Mouse (Mus musculus) lung, postnatal 14 days (tissue): ENCODE measurements around the gene Esrrb.

Experiments
- DNase-seq: peaks from one replicate; pipeline ENCODE4 v3.0.0; 2021

The Esrrb gene

GRCm38 (mm10) chr12:86360696-86361631 lies at the start of gene Esrrb:
Gene Esrrb (plus strand): TSS chr12:86361117.
- DNase-seq, result no peak

- DNase-seq, result no peak
These were observed 40.3 kb upstream of the Esrrb start for GRCm38 (mm10) chr12:86320629-86321028.

- DNase-seq, result no peak
These were observed 36.6 kb upstream of the Esrrb start for GRCm38 (mm10) chr12:86324297-86324696.

GRCm38 (mm10) chr12:86329813-86330212 lies 31.1 kb upstream of the Esrrb start:
- DNase-seq, result no peak

GRCm38 (mm10) chr12:86330684-86331083 lies 30.2 kb upstream of the Esrrb start:
- no peak for DNase-seq

- no peak for DNase-seq
These were observed 29.7 kb upstream of the Esrrb start for GRCm38 (mm10) chr12:86331248-86331647.

GRCm38 (mm10) chr12:86336209-86336608 lies 24.7 kb upstream of the Esrrb start:
- no peak for DNase-seq

GRCm38 (mm10) chr12:86336887-86337286 lies 24.0 kb upstream of the Esrrb start:
- no peak for DNase-seq

- no peak for DNase-seq
These were observed 11.4 kb upstream of the Esrrb start for GRCm38 (mm10) chr12:86349477-86349876.

- no peak for DNase-seq
These were observed 1.5 kb upstream of the Esrrb start for GRCm38 (mm10) chr12:86359406-86359805.

- no peak for DNase-seq
These were observed 1.0 kb upstream of the Esrrb start for GRCm38 (mm10) chr12:86359873-86360272.

GRCm38 (mm10) chr12:86364285-86364684 lies 3.4 kb downstream of the Esrrb start:
- no peak for DNase-seq

GRCm38 (mm10) chr12:86364756-86365155 lies 3.8 kb downstream of the Esrrb start:
- DNase-seq, result no peak

- DNase-seq, result no peak
These were observed 9.9 kb downstream of the Esrrb start for GRCm38 (mm10) chr12:86370611-86371383.

- no peak for DNase-seq
These were observed 13.4 kb downstream of the Esrrb start for GRCm38 (mm10) chr12:86374286-86374685.

GRCm38 (mm10) chr12:86379672-86380213 lies 18.8 kb downstream of the Esrrb start:
- DNase-seq, result no peak

- DNase-seq, result no peak
These were observed 22.9 kb downstream of the Esrrb start for GRCm38 (mm10) chr12:86383803-86384202.

- no peak for DNase-seq
These were observed 26.9 kb downstream of the Esrrb start for GRCm38 (mm10) chr12:86387671-86388270.

- DNase-seq, result no peak
These were observed 33.9 kb downstream of the Esrrb start for GRCm38 (mm10) chr12:86394773-86395172.

- no peak for DNase-seq
These were observed 34.4 kb downstream of the Esrrb start for GRCm38 (mm10) chr12:86395326-86395725.

GRCm38 (mm10) chr12:86398762-86399161 lies 37.8 kb downstream of the Esrrb start:
- DNase-seq, result no peak

GRCm38 (mm10) chr12:86402718-86403117 lies 41.8 kb downstream of the Esrrb start:
- DNase-seq, result peak; percentile 82

- DNase-seq, result peak; percentile 3
These were observed 60.6 kb downstream of the Esrrb start for GRCm38 (mm10) chr12:86421490-86421904.
